Mouse (Mus musculus) thymus, postnatal 0 days (tissue): Measurements from ENCODE around the gene Rbpjl. TPM values are rescaled to one million over a fixed set of nuclear protein-coding genes. Genes with fewer than 3 reads are reported as not detected.

Experiments used
- DNase-seq: peaks from one replicate; pipeline ENCODE4 v3.0.0-alpha.2; 2015; ENCODE audit warnings: low spot score
- polyA plus RNA-seq: library from polyadenylated mRNA; unstranded; fragments of >200 nt; fragmentation: Nextera tagmentation; extraction: Ambion mirVana; gene quantifications from 2 replicates; pipeline ENCODE4 v1.2.1, GENCODE M21; 2015

Gene Rbpjl
- polyA plus RNA-seq, 1 experiment from 2014 or later, result not detected

DNA sequence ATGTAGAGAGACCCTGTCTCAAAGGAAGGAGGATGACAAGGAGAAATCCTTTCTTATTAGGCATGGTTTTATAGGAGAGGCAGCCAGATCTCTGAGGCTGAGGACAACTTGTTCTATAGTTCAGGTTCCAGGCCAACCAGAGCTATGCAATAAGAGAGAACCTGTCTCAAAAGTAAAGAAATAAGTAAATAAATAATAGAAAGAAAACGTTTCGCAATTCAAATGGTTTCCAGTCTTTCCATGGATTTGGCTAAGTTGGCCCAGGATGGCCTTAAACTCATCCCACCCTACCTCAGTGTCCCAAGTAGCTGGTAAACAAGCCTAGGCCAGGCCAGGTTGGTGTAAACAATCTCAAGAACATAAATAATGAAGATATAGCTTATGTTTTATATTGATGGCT lies 41.8 kb downstream of the Rbpjl start:
- no peak for DNase-seq

GRCm38 (mm10) chr2:164445399-164446085 lies 42.6 kb downstream of the Rbpjl start:
- no peak for DNase-seq

GRCm38 (mm10) chr2:164446086-164446469 lies 43.1 kb downstream of the Rbpjl start:
- DNase-seq, result no peak

DNA sequence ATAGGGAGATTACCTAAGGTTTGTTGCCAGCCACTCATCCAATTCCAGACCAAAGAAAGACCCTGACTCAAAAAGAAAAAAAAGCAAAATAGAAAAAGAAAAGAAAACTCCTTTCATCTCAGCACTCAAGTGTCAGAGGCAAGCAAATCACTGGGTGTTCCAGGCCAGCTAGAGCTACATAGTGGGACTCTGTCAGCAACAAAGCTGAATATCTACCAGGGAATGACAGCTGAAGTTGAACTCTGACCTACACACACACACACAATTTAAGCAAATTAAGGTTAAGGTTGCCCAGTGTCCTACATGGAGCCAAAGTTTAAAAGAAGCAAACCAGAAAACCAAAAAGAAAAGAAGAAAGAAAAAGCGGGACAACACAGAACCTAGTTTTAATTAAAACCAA lies 45.2 kb downstream of the Rbpjl start:
- no peak for DNase-seq

DNA sequence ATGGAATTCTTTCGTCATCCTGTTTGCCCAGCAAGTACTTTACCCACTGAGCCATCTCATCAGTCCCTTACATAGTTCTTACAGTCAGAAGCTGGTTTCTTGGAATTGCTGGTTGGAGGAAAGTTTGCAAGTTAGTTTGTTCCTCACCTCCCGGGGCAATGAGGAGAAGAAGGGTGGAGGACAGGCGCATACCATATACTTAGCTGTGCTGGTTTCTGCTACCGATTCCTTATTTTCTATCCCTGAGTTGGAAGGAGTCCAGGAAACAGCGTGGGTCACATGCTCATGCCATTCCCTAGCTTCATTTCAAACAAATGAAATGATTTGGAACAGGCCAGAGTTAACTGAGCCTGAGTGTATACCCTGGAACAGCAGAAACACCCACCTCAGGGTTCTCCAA lies 46.0 kb downstream of the Rbpjl start:
- no peak for DNase-seq

GRCm38 (mm10) chr2:164449341-164450042 lies 46.6 kb downstream of the Rbpjl start:
- DNase-seq, result no peak

DNA sequence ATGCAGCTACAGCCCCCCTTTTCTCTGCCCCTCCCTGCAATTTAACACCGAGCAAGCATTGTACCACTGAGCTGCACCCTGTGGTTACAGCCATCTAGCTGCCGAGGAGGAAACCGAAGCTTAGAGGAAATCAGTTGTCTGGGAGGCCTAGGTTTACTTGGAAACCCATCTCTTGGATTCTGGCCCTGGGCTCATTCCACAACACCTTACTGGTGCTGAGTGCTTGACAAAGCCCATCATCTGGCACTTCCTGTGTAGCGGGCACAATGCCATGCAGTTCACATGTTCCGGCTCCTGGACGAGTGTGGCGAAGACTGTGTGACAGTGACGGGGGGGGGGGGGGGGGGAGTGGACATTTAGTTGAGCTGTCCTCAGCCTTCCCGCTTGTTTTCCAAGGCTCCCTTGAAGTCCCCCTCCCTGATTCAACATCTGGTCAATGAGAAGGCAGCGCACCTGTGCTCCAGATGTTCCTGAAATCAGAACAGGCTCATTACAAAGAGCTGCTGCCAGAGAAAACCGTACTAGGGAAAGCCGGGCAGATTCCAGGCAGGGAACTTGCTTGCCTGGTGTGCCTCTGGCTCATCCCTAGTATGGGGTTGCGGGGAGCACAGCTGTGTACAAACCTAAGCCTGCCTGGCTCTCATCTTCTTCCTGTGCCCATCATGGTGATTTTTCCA lies 49.2 kb downstream of the Rbpjl start:
- DNase-seq, result no peak

GRCm38 (mm10) chr2:164453047-164453757 lies 50.3 kb downstream of the Rbpjl start:
- DNase-seq, result no peak

DNA sequence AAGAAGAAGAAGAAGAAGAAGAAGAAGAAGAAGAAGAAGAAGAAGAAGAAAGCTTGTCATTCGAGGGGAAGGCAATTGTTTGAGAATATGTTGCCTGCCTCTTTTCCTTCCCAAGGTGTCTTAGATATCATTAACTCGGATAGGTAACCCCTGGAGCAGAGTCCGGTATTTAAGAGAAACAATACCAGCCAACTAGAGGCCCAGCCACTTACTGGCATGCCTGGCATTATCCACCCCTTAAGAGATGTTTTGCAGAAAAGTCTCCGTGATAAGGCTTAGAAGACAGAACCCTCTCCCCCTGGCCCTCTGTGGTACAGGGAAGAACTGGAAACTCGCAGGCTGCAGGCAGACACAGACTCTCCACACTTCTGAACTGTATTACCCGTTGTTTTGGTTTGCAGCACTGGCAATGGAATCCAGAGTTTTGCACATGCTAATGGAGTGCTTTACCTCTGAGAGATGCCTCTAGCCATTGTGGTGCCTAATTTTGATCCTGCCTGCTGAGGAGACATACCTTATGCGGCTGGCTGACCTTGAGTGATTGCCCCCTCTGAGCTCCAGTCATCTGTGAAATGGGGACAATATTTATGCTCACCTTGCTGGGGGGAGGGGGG lies 51.1 kb downstream of the Rbpjl start:
- DNase-seq, result no peak

DNA sequence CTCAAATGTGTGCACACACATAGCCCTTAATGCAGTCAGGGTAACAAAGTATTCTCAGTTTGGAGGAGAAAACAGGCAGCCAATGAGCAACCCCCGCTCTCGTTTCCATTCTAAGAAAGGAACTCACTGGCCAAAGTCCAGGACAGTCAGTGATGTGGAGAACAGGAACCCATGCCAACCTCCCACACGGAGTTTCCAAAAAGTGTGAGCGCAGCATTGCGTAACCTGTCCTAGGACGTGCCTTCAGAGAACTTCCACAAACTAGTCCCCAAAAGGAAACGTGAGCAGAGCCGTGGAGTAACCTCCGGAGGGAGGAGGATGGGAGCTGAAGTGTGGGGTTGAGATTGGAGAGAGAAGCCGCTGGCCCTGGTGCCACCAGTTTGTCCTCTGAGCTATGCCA lies 51.9 kb downstream of the Rbpjl start:
- DNase-seq, result no peak

- no peak for DNase-seq
Measured at GRCm38 (mm10) chr2:164455421-164456190, 52.7 kb downstream of the Rbpjl start.

- no peak for DNase-seq
Measured at GRCm38 (mm10) chr2:164456413-164456812, 53.5 kb downstream of the Rbpjl start.

GRCm38 (mm10) chr2:164456864-164457300 lies 53.9 kb downstream of the Rbpjl start, which contains the start of gene Sys1:
Gene Sys1, plus strand, starts transcription at chr2:164456964.
- DNase-seq, result no peak

DNA sequence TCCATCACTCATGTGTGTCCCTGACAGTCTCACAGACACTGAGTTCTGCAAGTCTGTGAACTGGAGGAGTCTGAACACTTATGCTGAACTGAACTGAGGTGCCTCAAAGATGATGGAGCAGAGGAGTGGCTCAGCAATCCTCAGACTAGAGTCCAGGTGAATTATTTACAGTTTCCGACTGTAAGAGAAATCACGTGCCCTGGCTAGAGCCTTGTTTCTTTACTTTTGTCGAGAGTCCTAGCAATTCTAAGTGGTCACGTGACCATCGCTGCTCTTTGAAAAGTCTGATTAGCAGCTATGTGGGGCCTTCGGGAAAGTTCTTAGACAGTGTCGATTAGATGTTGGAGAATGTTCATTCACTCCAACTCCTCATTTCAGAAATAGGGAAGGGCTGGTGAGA lies 55.0 kb downstream of the Rbpjl start:
- no peak for DNase-seq

- no peak for DNase-seq
Measured at GRCm38 (mm10) chr2:164458535-164458934, 55.6 kb downstream of the Rbpjl start.

DNA sequence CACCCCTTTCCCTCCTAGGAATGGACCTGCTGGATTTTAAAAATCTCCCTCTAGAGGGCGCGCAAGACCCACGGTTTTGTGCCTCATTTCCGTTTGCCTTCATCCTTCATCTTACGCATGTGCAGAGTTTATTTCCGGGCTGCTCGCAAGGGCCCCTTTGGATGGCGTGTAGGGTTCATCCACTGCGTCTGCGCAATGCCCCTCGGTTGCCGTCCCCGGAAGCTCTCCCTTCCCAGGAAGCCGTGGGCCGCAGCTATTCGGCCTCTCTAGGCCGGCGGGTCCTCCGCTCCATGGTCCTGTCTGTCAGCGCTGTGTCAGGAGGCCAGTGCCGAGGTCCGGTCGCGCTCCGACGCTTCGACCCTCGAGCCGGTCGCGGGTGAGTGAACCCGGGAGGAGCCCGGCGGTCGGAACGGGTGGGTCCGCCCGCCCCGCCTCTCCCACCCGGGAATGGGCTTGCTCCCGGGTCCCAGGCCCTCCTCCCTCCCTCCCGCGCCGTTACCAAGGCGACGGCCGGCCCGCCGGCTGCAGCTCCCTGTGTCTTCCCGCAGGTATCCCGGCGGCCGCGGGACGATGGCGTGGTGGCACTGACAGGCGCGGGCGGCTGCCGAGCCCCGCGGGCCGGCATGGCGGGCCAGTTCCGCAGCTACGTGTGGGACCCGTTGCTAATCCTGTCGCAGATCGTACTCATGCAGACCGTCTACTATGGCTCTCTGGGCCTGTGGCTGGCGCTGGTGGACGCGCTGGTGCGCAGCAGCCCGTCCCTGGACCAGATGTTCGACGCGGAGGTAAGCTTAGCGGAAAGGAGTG lies 58.0 kb downstream of the Rbpjl start, which contains the start of gene Gm20458:
Gm20458 (plus strand) TSS at position 223 of the 807 bp plus-strand sequence.
- peak; percentile 96 for DNase-seq
